Mouse (Mus musculus) stomach, embryonic 15.5 days (tissue): ENCODE results near the gene Ccdc82. TPM values are rescaled to one million over a fixed set of nuclear protein-coding genes. Genes with fewer than 3 reads are reported as not detected.

Experiments
- ATAC-seq: fragments of 200-750 bp; cut with Nextera tagmentation; 2 replicates; pipeline ENCODE4 v1.8.0; 2017; ENCODE audit warnings: low read depth, moderate number of reproducible peaks, moderate TSS enrichment; ENCODE audit not compliant: insufficient read depth, low FRiP score
- H3K27ac ChIP-seq: fragments of 300-500 bp; sonication (generic); 2 replicates; pipeline ENCODE4 v1.5.1; 2015; ENCODE audit warnings: mild to moderate bottlenecking, inconsistent platforms
- H3K27me3 ChIP-seq: fragments of 300-500 bp; sonication (generic); replicated peaks from 2 replicates; pipeline ENCODE4 v1.6.1; 2015; ENCODE audit warnings: inconsistent platforms
- H3K36me3 ChIP-seq: fragments of 300-500 bp; sonication (generic); 2 replicates; pipeline ENCODE4 v1.6.1; 2015; ENCODE audit warnings: inconsistent platforms
- H3K4me1 ChIP-seq: fragments of 300-500 bp; sonication (generic); 2 replicates; pipeline ENCODE4 v1.6.1; 2015; ENCODE audit warnings: inconsistent platforms
- H3K4me2 ChIP-seq: fragments of 300-500 bp; sonication (generic); 2 replicates; pipeline ENCODE4 v1.6.1; 2015; ENCODE audit warnings: mild to moderate bottlenecking, inconsistent platforms
- H3K4me3 ChIP-seq: fragments of 300-500 bp; sonication (generic); replicated peaks from 2 replicates; pipeline ENCODE4 v1.5.1; 2015; ENCODE audit warnings: inconsistent platforms
- H3K9ac ChIP-seq: fragments of 300-500 bp; sonication (generic); 2 replicates; pipeline ENCODE4 v1.6.1; 2015; ENCODE audit warnings: inconsistent platforms
- H3K9me3 ChIP-seq: fragments of 300-500 bp; sonication (generic); 2 replicates; pipeline ENCODE4 v1.6.1; 2016; ENCODE audit warnings: inconsistent platforms
- WGBS: fragments of 180-500 bp; shearing (Covaris S2); methylation state at CpG from one replicate; pipeline ENCODE4 v1.1.7; 2015; 5-methylcytosine and 5-hydroxymethylcytosine counted together
- polyA plus RNA-seq: library from polyadenylated mRNA; unstranded; fragments of >200 nt; fragmentation: Nextera tagmentation; extraction: Ambion mirVana; gene quantifications from 2 replicates; pipeline ENCODE4 v1.2.1, GENCODE M21; 2015

The Ccdc82 gene
- polyA plus RNA-seq, 1 experiment from 2014 or later = 10.8 TPM

DNA sequence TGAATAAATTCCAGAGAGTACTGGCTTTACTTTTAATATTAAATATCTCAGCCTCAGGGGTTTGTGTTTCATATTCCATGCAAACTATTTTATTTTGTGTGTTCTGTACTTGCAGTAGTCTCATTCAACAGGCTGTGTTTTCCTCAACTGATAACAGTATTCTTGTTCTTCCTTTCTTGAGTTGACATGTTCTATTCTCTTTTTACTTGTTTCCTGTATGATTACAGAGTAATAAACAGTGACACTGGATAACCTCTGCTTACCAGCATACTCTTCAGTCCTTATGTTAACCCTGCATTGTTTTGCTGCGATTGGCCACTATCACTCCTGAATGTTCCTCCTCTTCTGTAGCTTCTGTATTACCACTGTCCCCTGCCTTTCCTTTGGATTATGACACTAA, 10.0 kb downstream of the Ccdc82 start:
- Histone ChIP-seq H3K27ac (no peak overlapping the region), H3K27me3 (no peaks in the 10 kb centered on the region), H3K9me3 (no peaks in the 10 kb centered on the region), H3K36me3 (no peaks in the 10 kb centered on the region), H3K4me1 (no peaks in the 10 kb centered on the region), H3K4me2 (no peak overlapping the region), H3K4me3 (no peak overlapping the region), H3K9ac (no peak overlapping the region)
- WGBS = 98% methylated on average over 1 of the region's 1 CpGs
- no peak for ATAC-seq

DNA sequence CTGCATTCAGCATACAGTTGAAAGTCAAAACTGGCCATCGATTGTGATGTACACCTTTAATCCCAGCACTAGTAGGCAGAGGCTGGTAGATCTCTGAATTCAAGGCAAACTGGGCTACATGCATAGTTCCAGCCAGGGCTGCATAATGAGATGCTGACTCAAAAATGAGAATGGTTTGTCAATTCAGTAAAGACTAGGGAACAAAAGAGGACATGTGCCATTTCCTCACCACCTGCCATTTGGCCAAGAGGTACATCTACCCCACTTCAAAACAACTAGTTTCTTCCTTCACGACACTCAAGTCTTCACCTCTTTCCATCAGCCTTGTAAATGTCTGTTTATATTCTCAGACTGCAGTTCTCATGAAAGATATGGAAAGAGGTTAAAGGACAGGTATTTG, 11.4 kb downstream of the Ccdc82 start:
- no peaks in the 10 kb centered on the region for H3K27me3 ChIP-seq
- no peak for ATAC-seq
- WGBS = 88% methylated on average over 2 of the region's 2 CpGs
- H3K9me3 ChIP-seq = no peaks in the 10 kb centered on the region
- H3K27ac ChIP-seq = no peak overlapping the region
- H3K4me3 ChIP-seq = no peak overlapping the region
- no peaks in the 10 kb centered on the region for H3K4me1 ChIP-seq
- H3K4me2 ChIP-seq = no peak overlapping the region
- no peak overlapping the region for H3K9ac ChIP-seq
- no peaks in the 10 kb centered on the region for H3K36me3 ChIP-seq

DNA sequence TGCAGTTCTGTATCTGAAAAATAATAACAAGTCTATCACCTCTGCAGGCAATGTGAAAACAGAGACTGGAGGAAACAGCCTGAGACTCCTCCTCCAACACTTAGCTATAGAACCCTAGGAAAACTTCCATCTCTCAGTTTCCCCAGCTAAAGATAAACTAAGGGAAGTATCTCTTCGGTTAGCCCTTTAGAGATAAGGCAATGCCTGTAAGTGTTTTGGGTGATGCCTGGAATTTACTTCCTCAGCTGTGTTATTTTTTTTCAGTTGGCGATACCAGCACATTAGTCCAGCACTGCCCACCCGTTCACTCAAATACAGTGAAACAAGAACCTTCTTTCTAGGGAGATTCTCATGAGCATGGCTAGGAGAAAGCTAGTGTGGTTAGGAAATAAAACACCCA, 14.2 kb downstream of the Ccdc82 start:
- no peak overlapping the region for H3K27ac ChIP-seq
- no peaks in the 10 kb centered on the region for H3K36me3 ChIP-seq
- H3K9ac ChIP-seq = no peak overlapping the region
- no peak overlapping the region for H3K4me3 ChIP-seq
- H3K4me1 ChIP-seq = no peaks in the 10 kb centered on the region
- no peaks in the 10 kb centered on the region for H3K27me3 ChIP-seq
- no peaks in the 10 kb centered on the region for H3K9me3 ChIP-seq
- ATAC-seq = no peak
- no peak overlapping the region for H3K4me2 ChIP-seq
- WGBS = 71% methylated on average over 3 of the region's 3 CpGs

DNA sequence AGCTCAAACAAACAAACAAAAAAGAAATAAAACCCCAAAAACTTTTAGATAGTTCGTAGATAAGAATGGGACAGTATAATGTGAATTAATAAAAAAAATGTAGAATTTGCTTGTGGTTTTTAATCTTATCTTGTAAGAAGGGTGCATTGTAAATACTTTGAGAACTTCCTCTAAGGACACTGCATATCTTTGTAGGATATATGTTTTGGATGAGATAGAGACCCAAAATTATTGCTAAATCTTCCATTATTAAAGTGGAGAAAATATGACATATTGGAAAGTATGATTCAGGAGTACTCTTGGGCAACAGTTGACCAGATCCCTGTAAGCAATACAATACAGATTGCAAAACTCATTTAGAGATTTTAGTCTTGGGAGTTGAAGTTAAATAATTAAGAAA, 26.5 kb downstream of the Ccdc82 start:
- H3K27me3 ChIP-seq = no peaks in the 10 kb centered on the region
- no peak overlapping the region for H3K27ac ChIP-seq
- H3K4me2 ChIP-seq = no peak overlapping the region
- H3K9ac ChIP-seq = no peak overlapping the region
- ATAC-seq = no peak
- no peaks in the 10 kb centered on the region for H3K36me3 ChIP-seq
- no peaks in the 10 kb centered on the region for H3K4me1 ChIP-seq
- no peak overlapping the region for H3K4me3 ChIP-seq
- H3K9me3 ChIP-seq = no peaks in the 10 kb centered on the region
- 84% methylated on average over 1 of the region's 1 CpGs for WGBS

DNA sequence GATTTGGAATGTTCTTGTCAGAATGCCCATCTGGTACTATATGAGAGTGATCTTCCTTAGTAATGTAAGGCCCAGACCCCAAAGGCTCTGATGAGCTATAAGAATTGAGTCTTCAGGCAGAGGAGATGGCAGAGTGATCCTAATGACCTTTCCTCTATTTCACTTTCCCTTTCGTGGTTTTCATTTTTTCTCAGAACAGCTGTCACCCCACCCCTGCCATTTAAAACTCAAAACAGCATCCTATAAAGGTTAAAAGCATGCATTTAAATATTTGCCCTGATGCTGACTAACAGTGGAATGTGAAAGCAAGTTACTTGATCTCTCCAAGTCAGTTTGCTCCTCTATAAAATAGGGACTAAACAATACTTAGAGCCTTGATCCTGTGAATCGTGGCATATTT, 40.7 kb downstream of the Ccdc82 start:
- Histone ChIP-seq H3K27me3 (no peaks in the 10 kb centered on the region), H3K4me3 (no peak overlapping the region), H3K9ac (no peak overlapping the region), H3K4me1 (no peaks in the 10 kb centered on the region), H3K27ac (no peak overlapping the region), H3K4me2 (no peak overlapping the region), H3K36me3 (0 out of 2 replicates have a peak, but pooled peaks cover 3% of the 10 kb centered on the region), H3K9me3 (no peaks in the 10 kb centered on the region)
- ATAC-seq = no peak
- WGBS = 63% methylated on average over 2 of the region's 2 CpGs

DNA sequence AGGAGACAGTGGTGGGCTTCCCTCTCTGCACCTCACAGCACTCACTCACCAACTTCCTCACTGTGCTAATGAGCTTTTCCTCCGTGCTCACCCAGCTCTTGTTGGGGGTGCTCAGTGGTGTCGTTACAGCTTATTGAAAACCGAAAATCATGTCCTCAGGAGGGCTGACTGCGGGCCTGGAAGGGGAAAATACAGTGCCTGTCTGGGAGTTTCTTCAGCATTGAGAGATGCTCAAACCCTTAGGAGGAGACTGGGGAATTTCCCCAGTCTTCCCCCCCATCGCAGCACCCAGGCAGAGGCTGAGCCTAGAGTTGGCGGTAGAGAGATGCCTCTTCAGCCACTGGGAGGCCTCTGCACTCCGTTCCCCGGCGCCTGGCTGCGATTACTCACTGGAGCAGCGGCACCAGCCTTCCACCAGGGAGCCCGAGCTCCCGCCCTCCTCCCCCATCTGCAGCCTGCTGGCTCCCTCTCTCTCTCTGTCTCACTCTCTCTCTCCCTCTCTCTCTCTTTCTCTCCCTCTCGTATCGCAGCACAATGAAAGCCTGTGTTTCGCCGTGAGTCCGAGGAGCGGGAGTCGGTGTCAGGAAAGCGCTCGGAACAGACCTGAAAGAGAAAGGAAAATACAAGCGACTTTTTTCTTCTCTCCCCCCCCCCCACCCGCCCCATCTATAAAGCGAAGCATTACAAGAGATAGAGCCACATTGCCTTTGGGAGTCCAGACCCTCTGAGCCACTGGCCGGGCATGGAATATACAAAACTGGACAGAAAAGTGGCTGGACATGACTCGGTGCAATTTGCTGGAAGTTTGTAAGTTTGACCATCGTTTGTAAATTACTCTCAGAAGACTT, 49.7 kb downstream of the Ccdc82 start:
- Histone ChIP-seq H3K27me3 (no peaks in the 10 kb centered on the region), H3K27ac (peak overlapping the region; percentile 72), H3K4me2 (peak overlapping the region; percentile 97), H3K4me3 (peak overlapping the region; percentile 57), H3K9ac (peak overlapping the region; percentile 52; the same call in 1 of the 2 replicates), H3K4me1 (peaks cover 31% of the 10 kb centered on the region), H3K36me3 (no peaks in the 10 kb centered on the region), H3K9me3 (no peaks in the 10 kb centered on the region)
- ATAC-seq = peak; percentile 93
- under 1% methylated on average over 28 of the region's 28 CpGs for WGBS

DNA sequence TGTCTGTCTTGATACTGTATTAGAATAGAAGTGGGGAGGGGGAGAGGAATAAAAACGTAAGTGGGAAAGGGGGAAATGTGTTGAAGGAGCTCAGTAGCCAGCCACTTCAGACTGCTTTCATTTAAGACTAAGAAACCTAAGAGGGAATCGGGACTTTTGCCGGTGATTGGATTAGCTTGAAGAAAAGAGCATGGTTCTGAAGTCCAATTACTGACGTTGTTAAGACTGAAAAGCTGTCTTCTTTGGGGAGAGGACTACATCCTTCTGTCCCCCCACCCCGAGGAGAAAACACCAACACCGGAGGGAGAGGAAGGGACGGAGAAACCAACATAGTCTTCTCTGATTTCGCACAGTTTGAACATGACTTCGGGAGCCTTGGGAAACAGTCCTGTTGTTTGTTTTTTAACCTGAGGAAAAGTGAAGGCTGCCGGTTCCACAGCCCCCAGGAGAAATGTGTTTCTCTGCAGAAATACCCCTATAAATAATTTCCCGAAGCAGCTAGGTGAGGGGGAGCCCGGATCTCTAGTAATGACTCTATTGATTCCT, 50.4 kb downstream of the Ccdc82 start:
- Histone ChIP-seq H3K9me3 (no peaks in the 10 kb centered on the region), H3K4me3 (peak overlapping the region; percentile 57), H3K27ac (peak overlapping the region; percentile 72; the same call in 1 of the 2 replicates), H3K9ac (peak overlapping the region; percentile 39; the same call in 1 of the 2 replicates), H3K27me3 (no peaks in the 10 kb centered on the region), H3K36me3 (no peaks in the 10 kb centered on the region), H3K4me2 (peak overlapping the region; percentile 97), H3K4me1 (peaks cover 37% of the 10 kb centered on the region)
- WGBS = 0% methylated on average over 12 of the region's 12 CpGs
- ATAC-seq = no peak

DNA sequence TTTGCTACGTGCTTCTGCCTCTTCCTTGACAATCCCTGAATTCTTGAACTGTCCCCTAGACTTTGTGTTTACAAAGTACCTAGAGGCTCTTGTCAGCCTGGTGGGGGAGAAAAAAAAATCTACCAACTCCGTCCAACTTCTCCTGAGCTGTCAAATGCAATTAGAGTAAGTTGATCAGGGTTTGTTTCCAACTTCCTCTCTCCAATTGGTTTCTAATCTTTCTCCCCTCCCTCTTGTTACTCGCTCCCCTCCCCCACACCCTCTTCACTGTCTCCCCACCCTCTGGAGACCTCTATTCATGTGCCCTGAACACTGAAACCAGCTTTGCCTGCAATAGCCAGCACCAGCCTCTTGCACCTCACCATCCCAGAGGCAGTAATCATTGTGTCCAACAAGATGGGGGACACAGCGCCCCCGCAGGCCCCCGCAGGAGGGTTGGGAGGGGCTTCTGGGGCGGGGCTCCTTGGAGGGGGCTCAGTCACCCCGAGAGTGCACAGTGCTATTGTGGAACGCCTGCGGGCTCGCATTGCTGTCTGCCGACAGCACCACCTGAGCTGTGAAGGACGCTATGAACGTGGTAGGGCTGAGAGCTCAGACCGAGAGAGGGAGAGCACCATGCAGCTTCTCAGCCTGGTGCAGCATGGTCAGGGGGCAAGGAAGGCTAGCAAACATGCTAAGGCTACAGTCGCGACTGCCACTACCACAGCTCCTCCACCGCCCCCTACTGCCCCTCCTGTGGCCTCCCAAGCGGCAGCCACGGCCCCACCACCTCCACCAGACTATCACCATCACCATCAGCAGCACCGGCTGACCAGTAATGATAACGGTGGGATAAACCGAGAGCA, 51.1 kb downstream of the Ccdc82 start, which contains the start of gene Maml2:
TSS of gene Maml2 (plus strand) at position 290 of the 845 bp plus-strand sequence.
- H3K9ac ChIP-seq = peak within 1 kb of the TSS; percentile 52
- peak within 1 kb of the TSS; percentile 97 for H3K4me2 ChIP-seq
- ATAC-seq = peak; percentile 62
- H3K27me3 ChIP-seq = no peaks in the 10 kb centered on the region
- H3K27ac ChIP-seq = peak within 1 kb of the TSS; percentile 72
- no peaks in the 10 kb centered on the region for H3K36me3 ChIP-seq
- H3K9me3 ChIP-seq = no peaks in the 10 kb centered on the region
- H3K4me1 ChIP-seq = peaks cover 37% of the 10 kb centered on the region
- H3K4me3 ChIP-seq = peak within 1 kb of the TSS; percentile 57
- WGBS = 1% methylated on average over 23 of the region's 23 CpGs

DNA sequence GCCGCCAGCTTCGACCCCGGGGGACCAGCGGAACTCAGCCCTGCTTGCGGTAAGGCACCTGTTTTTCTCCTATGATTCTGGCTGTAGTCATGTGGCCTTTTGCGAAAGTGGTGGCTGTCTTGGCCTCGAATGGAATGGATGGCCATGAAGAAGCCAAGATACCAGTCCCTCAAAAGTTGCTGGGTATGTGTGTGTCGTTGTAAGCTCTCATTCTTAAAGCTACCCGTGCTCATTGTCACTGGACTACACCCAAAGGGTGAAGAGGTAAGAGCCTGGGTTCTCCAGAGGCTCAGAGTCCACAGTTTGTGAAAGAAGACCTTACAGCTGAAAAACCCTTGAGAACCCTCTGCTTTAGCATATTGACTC, 51.7 kb downstream of the Ccdc82 start:
- 24% methylated on average over 9 of the region's 9 CpGs for WGBS
- peak overlapping the region; percentile 57 for H3K4me3 ChIP-seq
- no peaks in the 10 kb centered on the region for H3K36me3 ChIP-seq
- no peak for ATAC-seq
- H3K9me3 ChIP-seq = no peaks in the 10 kb centered on the region
- no peaks in the 10 kb centered on the region for H3K27me3 ChIP-seq
- no peak overlapping the region for H3K27ac ChIP-seq
- H3K4me2 ChIP-seq = peak overlapping the region; percentile 97
- H3K9ac ChIP-seq = peak overlapping the region; percentile 39; the same call in 1 of the 2 replicates
- H3K4me1 ChIP-seq = peaks cover 38% of the 10 kb centered on the region

DNA sequence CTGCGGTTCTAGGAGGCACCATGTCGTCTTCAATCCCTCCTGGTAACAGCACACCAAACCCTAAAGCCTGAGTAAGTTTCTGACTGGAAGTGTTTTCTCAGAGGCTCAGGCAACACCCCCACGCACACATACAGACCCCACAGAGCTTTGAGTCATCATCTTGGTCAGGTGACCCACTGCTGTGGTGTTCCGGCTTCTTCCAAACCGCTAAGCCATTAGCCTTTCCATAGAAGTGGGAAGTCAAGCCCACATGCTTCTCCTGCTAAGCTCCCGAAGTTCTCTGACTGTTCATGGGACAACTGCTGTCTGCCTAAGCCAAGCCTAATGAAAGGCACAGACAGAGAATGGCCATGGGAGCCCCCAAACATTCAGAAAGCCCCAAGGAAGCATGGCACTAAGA, 52.4 kb downstream of the Ccdc82 start:
- no peak for ATAC-seq
- H3K4me3 ChIP-seq = no peak overlapping the region; the same call in none of the 2 replicates
- peaks cover 41% of the 10 kb centered on the region for H3K4me1 ChIP-seq
- WGBS = 82% methylated on average over 6 of the region's 6 CpGs
- H3K9ac ChIP-seq = no peak overlapping the region
- no peaks in the 10 kb centered on the region for H3K36me3 ChIP-seq
- H3K27ac ChIP-seq = no peak overlapping the region
- H3K27me3 ChIP-seq = no peaks in the 10 kb centered on the region
- H3K4me2 ChIP-seq = peak overlapping the region; percentile 97
- H3K9me3 ChIP-seq = no peaks in the 10 kb centered on the region

DNA sequence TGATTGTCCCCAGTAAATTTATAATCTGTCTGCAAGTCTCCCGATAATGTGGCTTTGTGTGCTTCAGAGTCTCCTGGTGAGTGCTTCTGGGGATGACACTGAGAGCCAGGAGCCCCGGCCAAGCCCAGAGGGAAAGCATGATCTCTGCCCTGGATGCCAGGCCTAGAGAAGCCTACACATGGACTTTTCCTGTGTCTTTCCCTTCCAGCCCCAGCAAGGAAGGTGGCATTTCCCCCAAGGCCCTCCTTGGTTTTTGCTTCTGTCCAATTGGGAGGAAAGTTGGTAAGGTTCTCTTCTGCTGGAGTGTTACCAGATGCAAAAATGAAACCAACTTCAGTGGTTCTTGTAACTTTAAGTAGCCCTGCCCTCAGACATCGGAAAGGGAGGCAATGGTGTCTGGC, 53.3 kb downstream of the Ccdc82 start:
- 53% methylated on average over 3 of the region's 3 CpGs for WGBS
- Histone ChIP-seq H3K36me3 (no peaks in the 10 kb centered on the region), H3K4me2 (peak overlapping the region; percentile 97), H3K4me3 (peak overlapping the region; percentile 0; the same call in 1 of the 2 replicates), H3K27ac (no peak overlapping the region), H3K9me3 (no peaks in the 10 kb centered on the region), H3K27me3 (no peaks in the 10 kb centered on the region), H3K4me1 (peaks cover 45% of the 10 kb centered on the region), H3K9ac (no peak overlapping the region)
- ATAC-seq = no peak
